Mouse (Mus musculus) forebrain, embryonic 10.5 days (tissue): ENCODE results near the gene Egfl8. TPM values are rescaled to one million over a fixed set of nuclear protein-coding genes. Genes with fewer than 3 reads are reported as not detected.

Experiments used
- DNase-seq: peaks from one replicate; pipeline ENCODE4 v3.0.0-alpha.2; 2017; ENCODE audit warnings: low spot score; ENCODE audit errors: extremely low spot score
- H3K27ac ChIP-seq: fragments of 300-500 bp; sonication (generic); 2 replicates; pipeline ENCODE4 v1.5.1; 2016; ENCODE audit warnings: mild to moderate bottlenecking
- H3K27me3 ChIP-seq: fragments of 300-500 bp; sonication (generic); 2 replicates; pipeline ENCODE4 v1.6.1; 2016; ENCODE audit warnings: mild to moderate bottlenecking; ENCODE audit not compliant: poor library complexity, severe bottlenecking
- H3K36me3 ChIP-seq: fragments of 300-500 bp; sonication (generic); replicated peaks from 2 replicates; pipeline ENCODE4 v1.6.1; 2016; ENCODE audit warnings: mild to moderate bottlenecking, moderate library complexity
- H3K4me1 ChIP-seq: fragments of 300-500 bp; sonication (generic); 2 replicates; pipeline ENCODE4 v1.6.1; 2016
- H3K4me3 ChIP-seq: fragments of 300-500 bp; sonication (generic); 2 replicates; pipeline ENCODE4 v1.5.1; 2016; ENCODE audit warnings: mild to moderate bottlenecking, moderate library complexity
- H3K9me3 ChIP-seq: fragments of 300-500 bp; sonication (generic); 2 replicates; pipeline ENCODE4 v1.6.1; 2016; ENCODE audit warnings: mild to moderate bottlenecking, moderate library complexity
- WGBS: fragments of 180-500 bp; shearing (Covaris S2); methylation state at CpG from one replicate; pipeline ENCODE4 v1.1.7; 2016; 5-methylcytosine and 5-hydroxymethylcytosine counted together
- polyA plus RNA-seq: library from polyadenylated mRNA; unstranded; fragments of >200 nt; fragmentation: Nextera tagmentation; extraction: Ambion mirVana; gene quantifications from 2 replicates; pipeline ENCODE4 v1.2.1, GENCODE M21; 2016

Egfl8 gene
- polyA plus RNA-seq = 1.6 and 3.1 TPM in 2 replicates

GRCm38 (mm10) chr17:34615871-34616270, at the start of gene Egfl8:
Gene Egfl8 (minus strand): TSS chr17:34615971.
- peak within 1 kb of the TSS; percentile 56; the same call in 1 of the 2 replicates for H3K27ac ChIP-seq
- 65% methylated on average over 6 of the region's 6 CpGs for WGBS

GRCm38 (mm10) chr17:34664472-34664871, 48.7 kb upstream of the Egfl8 start:
- Histone ChIP-seq H3K27ac (no peak overlapping the region), H3K9me3 (no peaks in the 10 kb centered on the region), H3K36me3 (no peaks in the 10 kb centered on the region), H3K4me3 (no peak overlapping the region), H3K4me1 (peaks cover 14% of the 10 kb centered on the region), H3K27me3 (peaks cover 38% of the 10 kb centered on the region)
- no peak for DNase-seq
- 83% methylated on average over 7 of the region's 7 CpGs for WGBS

More at GRCm38 (mm10) chr17:34615871-34616270, at the start of gene Egfl8:
- Histone ChIP-seq H3K4me3 (peak within 1 kb of the TSS; percentile 0; the same call in 1 of the 2 replicates), H3K4me1 (peaks cover 14% of the 10 kb centered on the region), H3K9me3 (no peaks in the 10 kb centered on the region), H3K27me3 (no peaks in the 10 kb centered on the region), H3K36me3 (peaks cover 70% of the 10 kb centered on the region)
- DNase-seq = no peak

GRCm38 (mm10) chr17:34663558-34663957, 47.8 kb upstream of the Egfl8 start:
- 50% methylated on average over 1 of the region's 1 CpGs for WGBS
- no peak for DNase-seq

GRCm38 (mm10) chr17:34662978-34663377, 47.2 kb upstream of the Egfl8 start:
- Histone ChIP-seq H3K4me3 (no peak overlapping the region), H3K27ac (no peak overlapping the region), H3K4me1 (peaks cover 14% of the 10 kb centered on the region), H3K36me3 (no peaks in the 10 kb centered on the region), H3K27me3 (peaks cover 42% of the 10 kb centered on the region), H3K9me3 (no peaks in the 10 kb centered on the region)
- WGBS = 88% methylated on average over 8 of the region's 8 CpGs
- DNase-seq = no peak

More at GRCm38 (mm10) chr17:34663558-34663957, 47.8 kb upstream of the Egfl8 start:
- no peak overlapping the region for H3K4me3 ChIP-seq
- H3K9me3 ChIP-seq = no peaks in the 10 kb centered on the region
- H3K27me3 ChIP-seq = peaks cover 41% of the 10 kb centered on the region
- no peak overlapping the region for H3K27ac ChIP-seq
- H3K36me3 ChIP-seq = no peaks in the 10 kb centered on the region
- H3K4me1 ChIP-seq = peaks cover 14% of the 10 kb centered on the region

- WGBS = 86% methylated on average over 1 of the region's 1 CpGs
- no peak for DNase-seq
- Histone ChIP-seq H3K36me3 (no peaks in the 10 kb centered on the region), H3K27me3 (peaks cover 42% of the 10 kb centered on the region), H3K27ac (no peak overlapping the region), H3K4me1 (peaks cover 16% of the 10 kb centered on the region), H3K4me3 (no peak overlapping the region), H3K9me3 (no peaks in the 10 kb centered on the region)
These were observed 46.7 kb upstream of the Egfl8 start for GRCm38 (mm10) chr17:34662468-34662867.

- Histone ChIP-seq H3K4me1 (peaks cover 28% of the 10 kb centered on the region), H3K27ac (no peak overlapping the region), H3K9me3 (no peaks in the 10 kb centered on the region), H3K36me3 (no peaks in the 10 kb centered on the region), H3K27me3 (peaks cover 42% of the 10 kb centered on the region), H3K4me3 (peak overlapping the region; percentile 24; the same call in 1 of the 2 replicates)
- 16% methylated on average over 19 of the region's 19 CpGs for WGBS
- no peak for DNase-seq
These were observed 45.4 kb upstream of the Egfl8 start for GRCm38 (mm10) chr17:34661121-34661591.

GRCm38 (mm10) chr17:34660259-34660820, 44.6 kb upstream of the Egfl8 start:
- no peak for DNase-seq
- Histone ChIP-seq H3K27me3 (peaks cover 42% of the 10 kb centered on the region), H3K36me3 (peaks cover 3% of the 10 kb centered on the region)

GRCm38 (mm10) chr17:34659897-34660214, 44.1 kb upstream of the Egfl8 start:
- H3K27me3 ChIP-seq = peaks cover 42% of the 10 kb centered on the region
- 76% methylated on average over 3 of the region's 3 CpGs for WGBS
- no peak for DNase-seq
- H3K36me3 ChIP-seq = peaks cover 8% of the 10 kb centered on the region
- H3K27ac ChIP-seq = no peak overlapping the region
- no peak overlapping the region for H3K4me3 ChIP-seq
- no peaks in the 10 kb centered on the region for H3K9me3 ChIP-seq
- peaks cover 37% of the 10 kb centered on the region for H3K4me1 ChIP-seq

More at GRCm38 (mm10) chr17:34660259-34660820, 44.6 kb upstream of the Egfl8 start:
- H3K4me3 ChIP-seq = peak overlapping the region; percentile 7; the same call in 1 of the 2 replicates
- peaks cover 34% of the 10 kb centered on the region for H3K4me1 ChIP-seq
- H3K9me3 ChIP-seq = no peaks in the 10 kb centered on the region
- H3K27ac ChIP-seq = no peak overlapping the region
- 40% methylated on average over 10 of the region's 11 CpGs for WGBS

GRCm38 (mm10) chr17:34659181-34659896, 43.6 kb upstream of the Egfl8 start:
- Histone ChIP-seq H3K4me1 (peaks cover 37% of the 10 kb centered on the region), H3K36me3 (peaks cover 13% of the 10 kb centered on the region), H3K4me3 (no peak overlapping the region), H3K27me3 (peaks cover 42% of the 10 kb centered on the region), H3K27ac (no peak overlapping the region), H3K9me3 (no peaks in the 10 kb centered on the region)
- WGBS = 75% methylated on average over 12 of the region's 12 CpGs
- no peak for DNase-seq

GRCm38 (mm10) chr17:34658591-34658990, 42.8 kb upstream of the Egfl8 start:
- peaks cover 37% of the 10 kb centered on the region for H3K4me1 ChIP-seq
- DNase-seq = no peak
- no peak overlapping the region for H3K27ac ChIP-seq
- WGBS = 87% methylated on average over 3 of the region's 3 CpGs
- H3K4me3 ChIP-seq = no peak overlapping the region
- peaks cover 21% of the 10 kb centered on the region for H3K36me3 ChIP-seq
- no peaks in the 10 kb centered on the region for H3K9me3 ChIP-seq
- H3K27me3 ChIP-seq = peaks cover 41% of the 10 kb centered on the region

- Histone ChIP-seq H3K27me3 (peaks cover 36% of the 10 kb centered on the region), H3K4me3 (no peak overlapping the region), H3K27ac (no peak overlapping the region), H3K4me1 (peaks cover 37% of the 10 kb centered on the region), H3K36me3 (peaks cover 25% of the 10 kb centered on the region), H3K9me3 (no peaks in the 10 kb centered on the region)
- DNase-seq = no peak
- 95% methylated on average over 2 of the region's 2 CpGs for WGBS
These were observed 42.4 kb upstream of the Egfl8 start for GRCm38 (mm10) chr17:34658145-34658544.

- Histone ChIP-seq H3K4me3 (no peak overlapping the region), H3K4me1 (peaks cover 37% of the 10 kb centered on the region), H3K36me3 (peaks cover 34% of the 10 kb centered on the region), H3K27me3 (peaks cover 33% of the 10 kb centered on the region), H3K27ac (no peak overlapping the region), H3K9me3 (no peaks in the 10 kb centered on the region)
- DNase-seq = no peak
- WGBS = 37% methylated on average over 2 of the region's 2 CpGs
These were observed 41.5 kb upstream of the Egfl8 start for GRCm38 (mm10) chr17:34657271-34657670.

- H3K36me3 ChIP-seq = peaks cover 40% of the 10 kb centered on the region
- H3K9me3 ChIP-seq = no peaks in the 10 kb centered on the region
- peaks cover 32% of the 10 kb centered on the region for H3K27me3 ChIP-seq
- DNase-seq = no peak
- H3K27ac ChIP-seq = no peak overlapping the region
- H3K4me1 ChIP-seq = peaks cover 37% of the 10 kb centered on the region
- no peak overlapping the region for H3K4me3 ChIP-seq
- WGBS = 62% methylated on average over 8 of the region's 8 CpGs
These were observed 40.9 kb upstream of the Egfl8 start for GRCm38 (mm10) chr17:34656666-34657065.
